Mouse (Mus musculus) C2C12 (cell line): ENCODE measurements around the gene Rcan1.

Experiments
- CTCF ChIP-seq: IDR thresholded peaks from one replicate; pipeline ENCODE4 v1.5.1; 2011; ENCODE audit not compliant: control insufficient read depth, insufficient read depth, insufficient read length
- FOSL1 ChIP-seq: IDR thresholded peaks from one replicate; pipeline ENCODE4 v1.8.0; 2011; ENCODE audit warnings: mild to moderate bottlenecking, low read length; ENCODE audit not compliant: poor library complexity, insufficient read depth, severe bottlenecking
- MAX ChIP-seq: IDR thresholded peaks from one replicate; pipeline ENCODE4 v1.6.1; 2011; ENCODE audit warnings: mild to moderate bottlenecking, control low read depth
- MYOG ChIP-seq: IDR thresholded peaks from one replicate; pipeline ENCODE4 v1.6.1; 2011; ENCODE audit not compliant: control insufficient read depth, insufficient read length; ENCODE audit errors: extremely low read depth

GRCm38 (mm10) chr16:92519820-92520492, 49.3 kb upstream of the Rcan1 start:
- no peak for TF ChIP-seq FOSL1
- TF ChIP-seq CTCF: peak; percentile 64
- no peak for TF ChIP-seq MAX
- no peak for TF ChIP-seq MYOG
